Mouse (Mus musculus) testis, adult 2 months (tissue): ENCODE results near the gene Lars2.

Experiments used
- CTCF ChIP-seq: fragments of 200-500 bp; IDR thresholded peaks from 2 replicates; pipeline ENCODE4 v1.5.1; 2012; ENCODE audit warnings: low read depth, mild to moderate bottlenecking, inconsistent platforms, low read length, moderate library complexity; ENCODE audit not compliant: control insufficient read depth, insufficient read depth, insufficient replicate concordance
- POLR2A ChIP-seq: fragments of 200-500 bp; IDR thresholded peaks from 2 replicates; pipeline ENCODE4 v1.6.1; 2012; ENCODE audit warnings: low read depth, mild to moderate bottlenecking, inconsistent platforms, low read length, moderate library complexity; ENCODE audit not compliant: control insufficient read depth

DNA sequence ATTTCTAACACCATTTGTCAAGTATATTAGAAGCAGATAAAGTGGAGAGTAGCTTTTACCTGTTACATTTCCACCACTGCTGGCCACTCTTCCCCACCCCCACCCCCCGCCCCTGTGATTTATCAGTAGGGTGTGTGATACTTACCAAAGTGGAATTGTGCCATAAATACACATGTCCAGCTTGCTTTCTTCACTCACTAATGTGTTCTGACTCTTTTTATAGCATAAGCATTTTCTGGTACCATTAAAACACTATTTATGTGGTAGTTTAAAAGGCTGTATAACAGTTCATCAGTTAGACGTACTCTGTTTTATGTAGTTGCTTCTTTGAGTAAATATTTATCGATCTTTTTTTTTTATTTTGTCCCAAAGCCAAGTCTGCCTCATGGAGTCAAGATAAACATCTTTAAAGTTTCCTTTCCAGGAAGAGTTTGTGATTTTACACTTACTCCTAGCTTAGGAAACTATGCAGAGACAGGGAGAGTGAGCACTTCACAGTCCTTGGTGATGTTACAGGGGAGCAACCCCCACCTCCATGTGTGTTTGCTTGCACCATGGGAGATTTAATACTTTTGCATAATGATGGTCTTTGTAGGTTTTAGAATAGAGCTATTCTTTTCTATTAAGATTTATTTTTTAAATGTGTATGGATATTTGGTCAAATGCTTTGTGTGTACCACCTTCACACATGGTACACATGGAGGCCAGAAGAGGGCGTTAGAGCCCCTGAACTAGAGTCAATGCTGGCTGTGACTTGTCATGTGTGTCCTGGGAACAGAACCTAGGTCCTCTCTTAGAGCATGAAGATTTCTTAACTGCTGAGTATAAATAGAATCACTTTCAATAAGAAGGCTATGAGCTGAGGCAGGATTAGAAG, 139.8 kb downstream of the Lars2 start:
- TF ChIP-seq POLR2A (no peak), CTCF (no peak)
